Mouse (Mus musculus) bone marrow, adult 2 months (tissue): ENCODE results near the gene Fyn. TPM values are rescaled to one million over a fixed set of nuclear protein-coding genes. Genes with fewer than 3 reads are reported as not detected.

ENCODE experiments used
- H3K27ac ChIP-seq: fragments of 200-500 bp; 2 replicates; pipeline ENCODE4 v1.5.1; 2012; ENCODE audit warnings: low read depth, mild to moderate bottlenecking, control low read depth, inconsistent platforms, low read length; ENCODE audit not compliant: control insufficient read depth, poor library complexity, insufficient read depth
- H3K4me1 ChIP-seq: fragments of 200-500 bp; 2 replicates; pipeline ENCODE4 v1.6.1; 2011; ENCODE audit warnings: low read length; ENCODE audit not compliant: control insufficient read depth, insufficient read depth
- H3K4me3 ChIP-seq: fragments of 200-500 bp; replicated peaks from 2 replicates; pipeline ENCODE3; 2011; ENCODE audit warnings: mild to moderate bottlenecking, low read depth, low read length, control low read depth; ENCODE audit not compliant: control insufficient read depth
- CTCF ChIP-seq: fragments of 200-500 bp; IDR thresholded peaks from 2 replicates; pipeline ENCODE4 v1.5.1; 2011; ENCODE audit warnings: low read length, control low read depth; ENCODE audit not compliant: control insufficient read depth, insufficient read depth
- POLR2A ChIP-seq: fragments of 200-500 bp; IDR thresholded peaks from 2 replicates; pipeline ENCODE4 v1.6.1; 2011; ENCODE audit warnings: low read depth, mild to moderate bottlenecking, control low read depth, low read length, borderline replicate concordance; ENCODE audit not compliant: control insufficient read depth
- WGBS: fragments of 180-500 bp; shearing (Covaris S2); methylation state at CpG from one replicate; pipeline ENCODE4 v1.1.7; 2018; 5-methylcytosine and 5-hydroxymethylcytosine counted together
- polyA plus RNA-seq: library from polyadenylated mRNA; stranded (reverse); fragments of >200 nt; gene quantifications from 2 replicates; pipeline ENCODE4 v1.2.4, GENCODE M21; 2011; ENCODE audit warnings: low replicate concordance; ENCODE audit not compliant: missing spikeins, insufficient read depth, insufficient read length

Gene Fyn
- polyA plus RNA-seq, 1 experiment, result 32.3 TPM

GRCm38 (mm10) chr10:39613973-39614372, 245.3 kb downstream of the Fyn start:
- Histone ChIP-seq H3K4me3 (no peak overlapping the region), H3K27ac (no peak overlapping the region), H3K4me1 (peaks cover 2% of the 10 kb centered on the region; the same call in 1 of the 2 replicates)
- TF ChIP-seq CTCF, result no peak
- no peak for TF ChIP-seq POLR2A
- 20% methylated on average over 2 of the region's 2 CpGs for WGBS

- Histone ChIP-seq H3K4me3 (no peak overlapping the region), H3K4me1 (peaks cover 2% of the 10 kb centered on the region; the same call in 1 of the 2 replicates), H3K27ac (no peak overlapping the region)
- TF ChIP-seq CTCF (no peak), POLR2A (no peak)
- 62% methylated on average over 6 of the region's 6 CpGs for WGBS
These were observed 246.0 kb downstream of the Fyn start for GRCm38 (mm10) chr10:39614676-39615075.

Other genes starting within 250 kb of the Fyn start
- gene Fam229b, start 234.9 kb upstream of the Fyn start, polyA plus RNA-seq, result not detected in 2 replicates
- 2.2 and 3.7 TPM in 2 replicates for gene Tube1, start 234.9 kb upstream of the Fyn start, polyA plus RNA-seq
- gene Ccn6, start 205.1 kb upstream of the Fyn start, polyA plus RNA-seq, result not detected in 2 replicates
- 3.4 and 15.0 TPM in 2 replicates for gene Traf3ip2, start 244.1 kb downstream of the Fyn start, polyA plus RNA-seq